Mouse (Mus musculus) Patski (cell line): ENCODE data around the gene Dupd1. TPM values are rescaled to one million over a fixed set of nuclear protein-coding genes. Genes with fewer than 3 reads are reported as not detected.

Experiments
- ATAC-seq: fragments of 100-300 bp; one replicate; pipeline ENCODE4 v1.8.0; 2021
- CTCF ChIA-PET: fragments of 350-600 bp; sonication (Branson Sonifier 250); formaldehyde crosslinking; loops from one replicate; lab custom pipeline; 2022; ENCODE audit warnings: inconsistent platforms; lab: Charles Lee
- POLR2A ChIA-PET: fragments of 350-600 bp; sonication (Branson Sonifier 250); formaldehyde crosslinking; loops from one replicate; lab custom pipeline; 2022; ENCODE audit warnings: antibody characterized with exemption, inconsistent platforms; lab: Charles Lee
- DNase-seq: peaks from one replicate; pipeline ENCODE4 v3.0.0-alpha.2; 2011; ENCODE audit warnings: low read depth, low spot score
- H3K27me3 ChIP-seq: fragments of 371-371 bp; one replicate; pipeline ENCODE4 v1.5.1; 2021
- CTCF ChIP-seq: fragments of 100-300 bp; IDR thresholded peaks from one replicate; pipeline ENCODE4 v1.5.1; 2021
- in situ Hi-C: fragments of 300-500 bp; cut with MboI; formaldehyde crosslinking; loops from 3 replicates; pipeline ENCODE4 v1.11.1; 2018; ENCODE audit warnings: low pct_unique_long_range_greater_than_20kb, mixed read lengths
- polyA plus RNA-seq: library from polyadenylated mRNA; unstranded; gene quantifications from one replicate; pipeline ENCODE4 v1.2.3, GENCODE M21; 2021

Dupd1 gene
- polyA plus RNA-seq, 1 experiment from 2014 or later = not detected

- TF ChIP-seq CTCF = no peak
- ATAC-seq = no peak
These were observed 14.8 kb upstream of the Dupd1 start for GRCm38 (mm10) chr14:21729031-21729732.

GRCm38 (mm10) chr14:21722021-21722698 is 7.8 kb upstream of the Dupd1 start:
- ATAC-seq (no peak), DNase-seq (no peak)
- ChIA-PET CTCF (interaction anchor here (1.8 kb wide), 1 partner anchor 18 kb away, joined by 4 read pairs; no protein-coding TSS in a partner anchor), POLR2A (no interaction called here)
- TF ChIP-seq CTCF = no peak
- H3K27me3 ChIP-seq = no peaks in the 10 kb centered on the region
- in situ Hi-C loops = no loop called here

More at GRCm38 (mm10) chr14:21729031-21729732, 14.8 kb upstream of the Dupd1 start:
- in situ Hi-C loops = no loop called here
- DNase-seq = no peak
- CTCF ChIA-PET = no interaction called here
- H3K27me3 ChIP-seq = no peaks in the 10 kb centered on the region
- POLR2A ChIA-PET = no interaction called here

- ChIA-PET CTCF (interaction anchor here (0.9 kb wide), 1 partner anchor 27 kb away, joined by 3 read pairs; no protein-coding TSS in a partner anchor), POLR2A (no interaction called here)
These were observed 6.2 kb upstream of the Dupd1 start for GRCm38 (mm10) chr14:21720430-21721205.

GRCm38 (mm10) chr14:21719646-21720383 is 5.4 kb upstream of the Dupd1 start:
- H3K27me3 ChIP-seq = no peaks in the 10 kb centered on the region
- in situ Hi-C loops = no loop called here
- ChIA-PET POLR2A (no interaction called here), CTCF (interaction anchor here (0.7 to 0.9 kb wide), 2 partner anchors 22 to 26 kb away, joined by 3 read pairs; no protein-coding TSS in a partner anchor)
- no peak for ATAC-seq
- TF ChIP-seq CTCF = no peak
- no peak for DNase-seq

More at GRCm38 (mm10) chr14:21720430-21721205, 6.2 kb upstream of the Dupd1 start:
- DNase-seq (no peak), ATAC-seq (no peak)
- no peak for TF ChIP-seq CTCF
- H3K27me3 ChIP-seq = no peaks in the 10 kb centered on the region
- in situ Hi-C loops = no loop called here

- in situ Hi-C loops = no loop called here
- no peak for ATAC-seq
- CTCF ChIA-PET = no interaction called here
- POLR2A ChIA-PET = interaction anchor here (0.7 kb wide), 1 partner anchor 24 kb away, joined by 12 read pairs; no protein-coding TSS in a partner anchor
- no peak for DNase-seq
- no peaks in the 10 kb centered on the region for H3K27me3 ChIP-seq
- TF ChIP-seq CTCF = no peak
These were observed 3.1 kb downstream of the Dupd1 start for GRCm38 (mm10) chr14:21711231-21711630.

GRCm38 (mm10) chr14:21709545-21709944 is 4.8 kb downstream of the Dupd1 start:
- in situ Hi-C loops = no loop called here
- CTCF ChIA-PET = interaction anchor here (0.9 kb wide), 1 partner anchor 32 kb away, joined by 3 read pairs; no protein-coding TSS in a partner anchor
- H3K27me3 ChIP-seq = no peaks in the 10 kb centered on the region
- DNase-seq (no peak), ATAC-seq (peak; percentile 54)
- POLR2A ChIA-PET = no interaction called here
- TF ChIP-seq CTCF = no peak

- no peak for TF ChIP-seq CTCF
- ATAC-seq (no peak), DNase-seq (no peak)
- ChIA-PET POLR2A (no interaction called here), CTCF (no interaction called here)
- in situ Hi-C loops = no loop called here
- H3K27me3 ChIP-seq = no peaks in the 10 kb centered on the region
These were observed 7.4 kb downstream of the Dupd1 start for GRCm38 (mm10) chr14:21706759-21707571.

GRCm38 (mm10) chr14:21705462-21705861 is 8.9 kb downstream of the Dupd1 start:
- no peak for TF ChIP-seq CTCF
- in situ Hi-C loops = no loop called here
- POLR2A ChIA-PET = no interaction called here

GRCm38 (mm10) chr14:21703255-21703654 is 11.1 kb downstream of the Dupd1 start:
- no peak for TF ChIP-seq CTCF
- ATAC-seq = no peak
- in situ Hi-C loops = no loop called here
- H3K27me3 ChIP-seq = no peaks in the 10 kb centered on the region
- ChIA-PET CTCF (interaction anchor here (1.1 to 1.7 kb wide), 2 partner anchors 15 to 39 kb away, joined by 4 read pairs; no protein-coding TSS in a partner anchor), POLR2A (no interaction called here)
- no peak for DNase-seq

More at GRCm38 (mm10) chr14:21705462-21705861, 8.9 kb downstream of the Dupd1 start:
- H3K27me3 ChIP-seq = no peaks in the 10 kb centered on the region
- ATAC-seq (no peak), DNase-seq (no peak)
- CTCF ChIA-PET = no interaction called here
